Mouse (Mus musculus) myocyte (in vitro differentiated cells): Measurements from ENCODE around the gene Atp1a4. TPM values are rescaled to one million over a fixed set of nuclear protein-coding genes. Genes with fewer than 3 reads are reported as not detected.

Experiments
- H3K27me3 ChIP-seq: one replicate; pipeline ENCODE4 v1.6.1; 2011; ENCODE audit not compliant: control insufficient read depth, insufficient read depth, insufficient read length
- H3K36me3 ChIP-seq: one replicate; pipeline ENCODE4 v1.6.1; 2011; ENCODE audit not compliant: control insufficient read depth, insufficient read depth
- H3K4me2 ChIP-seq: one replicate; pipeline ENCODE4 v1.6.1; 2011; ENCODE audit warnings: low read depth, control low read depth
- H3K4me3 ChIP-seq: one replicate; pipeline ENCODE4 v1.5.1; 2011; ENCODE audit warnings: mild to moderate bottlenecking, control low read depth, moderate library complexity
- H3K79me2 ChIP-seq: one replicate; pipeline ENCODE4 v1.6.1; 2011; ENCODE audit not compliant: control insufficient read depth, insufficient read depth
- H3ac ChIP-seq: one replicate; pipeline ENCODE4 v1.6.1; 2011; ENCODE audit not compliant: control insufficient read depth, insufficient read length
- CEBPB ChIP-seq: IDR thresholded peaks from 2 replicates; pipeline ENCODE4 v1.6.1; 2011; ENCODE audit warnings: mild to moderate bottlenecking, moderate library complexity; ENCODE audit not compliant: poor library complexity, insufficient read depth, severe bottlenecking
- E2F4 ChIP-seq: IDR thresholded peaks from one replicate; pipeline ENCODE4 v1.6.1; 2011; ENCODE audit warnings: mild to moderate bottlenecking, control low read depth, moderate library complexity; ENCODE audit not compliant: insufficient read depth
- MAX ChIP-seq: IDR thresholded peaks from one replicate; pipeline ENCODE4 v1.6.1; 2011; ENCODE audit warnings: low read depth, mild to moderate bottlenecking, control low read depth
- MYOD1 ChIP-seq, 3 experiments: IDR thresholded peaks; one replicate each; pipeline ENCODE4 v1.6.1; 2011; ENCODE audit warnings: control low read depth in 2 of 3, low read depth in 2 of 3, mild to moderate bottlenecking in 2 of 3, moderate library complexity in 1 of 3; ENCODE audit not compliant: insufficient read length in 2 of 3, control insufficient read depth in 1 of 3
- MYOG ChIP-seq, 3 experiments: IDR thresholded peaks; one replicate each; pipeline ENCODE4 v1.6.1; 2011; ENCODE audit warnings: control low read depth in 2 of 3, low read depth in 2 of 3, mild to moderate bottlenecking in 2 of 3; ENCODE audit not compliant: insufficient read length in 2 of 3, control insufficient read depth in 1 of 3, insufficient read depth in 1 of 3
- POLR2A ChIP-seq: IDR thresholded peaks from one replicate; pipeline ENCODE4 v1.6.1; 2011; ENCODE audit warnings: low read depth, mild to moderate bottlenecking, control low read depth, moderate library complexity; ENCODE audit not compliant: insufficient read length
- POLR2AphosphoS2 ChIP-seq: IDR thresholded peaks from one replicate; pipeline ENCODE4 v1.6.1; 2011; ENCODE audit warnings: low read depth, control low read depth; ENCODE audit not compliant: insufficient read length
- REST ChIP-seq: IDR thresholded peaks from one replicate; pipeline ENCODE4 v1.6.1; 2011; ENCODE audit warnings: mild to moderate bottlenecking, control low read depth, moderate library complexity; ENCODE audit not compliant: insufficient read depth, insufficient read length
- SRF ChIP-seq: IDR thresholded peaks from one replicate; pipeline ENCODE4 v1.6.1; 2011; ENCODE audit warnings: low read depth; ENCODE audit not compliant: control insufficient read depth, insufficient read length
- TCF12 ChIP-seq: IDR thresholded peaks from one replicate; pipeline ENCODE4 v1.6.1; 2011; ENCODE audit warnings: mild to moderate bottlenecking, control low read depth; ENCODE audit not compliant: poor library complexity, insufficient read depth, severe bottlenecking
- TCF3 ChIP-seq: IDR thresholded peaks from one replicate; pipeline ENCODE4 v1.6.1; 2011; ENCODE audit warnings: low read depth, control low read depth; ENCODE audit not compliant: insufficient read length
- USF1 ChIP-seq: IDR thresholded peaks from one replicate; pipeline ENCODE4 v1.6.1; 2011; ENCODE audit warnings: low read depth, mild to moderate bottlenecking, control low read depth, moderate library complexity
- polyA plus RNA-seq: library from polyadenylated mRNA; unstranded; fragments of >200 nt; fragmentation: generic; extraction: Trizol; gene quantifications from one replicate; pipeline ENCODE4 v1.2.1, GENCODE M21; 2012; ENCODE audit warnings: missing spikeins

The Atp1a4 gene
- polyA plus RNA-seq, 1 experiment, result 0.06 TPM

GRCm38 (mm10) chr1:172304443-172304842 is 46.2 kb upstream of the Atp1a4 start:
- Histone ChIP-seq H3K4me2 (no peak overlapping the region), H3K4me3 (no peak overlapping the region), H3K79me2 (no peaks in the 10 kb centered on the region), H3ac (no peak overlapping the region), H3K36me3 (no peaks in the 10 kb centered on the region), H3K27me3 (no peaks in the 10 kb centered on the region)
- TF ChIP-seq SRF (no peak), MAX (no peak), TCF12 (no peak), CEBPB (no peak)

DNA sequence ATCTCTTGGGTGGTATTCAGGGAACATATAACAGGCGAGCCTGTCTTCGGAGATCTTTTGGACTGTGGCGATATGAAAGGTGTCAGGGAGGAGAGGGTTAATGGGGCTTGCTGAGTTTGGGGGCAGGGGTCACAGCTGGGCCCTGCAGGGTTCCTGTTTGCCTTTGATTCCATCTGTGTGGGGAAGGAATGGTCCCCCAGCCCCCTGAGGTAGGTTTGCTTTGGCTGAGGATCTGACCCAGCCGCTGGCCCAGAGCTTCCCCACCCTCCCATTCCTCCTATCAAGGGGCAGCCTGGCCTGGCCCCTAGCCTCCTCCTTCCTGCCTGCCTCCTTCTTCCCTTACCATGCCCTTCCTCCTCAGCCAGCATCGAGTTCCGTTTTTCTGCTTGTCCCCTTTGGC is 44.6 kb upstream of the Atp1a4 start:
- Histone ChIP-seq H3K4me2 (no peak overlapping the region), H3K36me3 (no peaks in the 10 kb centered on the region), H3K79me2 (no peaks in the 10 kb centered on the region), H3K4me3 (no peak overlapping the region), H3K27me3 (no peaks in the 10 kb centered on the region), H3ac (no peak overlapping the region)
- TF ChIP-seq USF1, result no peak

DNA sequence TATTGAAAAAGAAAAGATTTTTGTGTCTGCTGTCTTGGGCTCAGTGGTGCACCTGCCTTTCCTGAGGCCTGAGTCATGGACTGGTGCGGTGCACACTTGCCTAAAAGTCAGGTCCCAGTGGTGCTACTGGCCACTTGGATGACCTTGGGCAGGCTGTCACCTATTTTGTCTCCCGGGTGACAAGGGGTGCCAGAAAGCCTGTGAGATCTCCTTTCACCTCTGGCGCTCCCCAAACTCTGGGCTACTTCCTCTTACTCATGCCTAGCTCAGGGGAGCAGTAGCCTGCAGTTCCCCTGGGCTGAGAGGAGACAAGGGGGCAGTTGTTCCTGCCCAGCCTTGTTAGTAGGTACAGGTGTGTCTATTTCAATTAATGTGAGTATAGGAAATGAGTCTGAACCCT is 44.1 kb upstream of the Atp1a4 start:
- H3K4me3 ChIP-seq, result no peak overlapping the region
- no peak overlapping the region for H3ac ChIP-seq
- H3K27me3 ChIP-seq, result no peaks in the 10 kb centered on the region
- H3K4me2 ChIP-seq, result no peak overlapping the region
- H3K36me3 ChIP-seq, result no peaks in the 10 kb centered on the region
- TF ChIP-seq SRF (no peak), MYOG (IDR thresholded peaks at IDR 0.05; ENCODE audit: control insufficient read depth in 1 of 3, insufficient read depth in 1 of 3, insufficient read length in 2 of 3, low read depth in 2 of 3) (no peak), CEBPB (no peak), USF1 (no peak), TCF12 (no peak), MAX (no peak), TCF3 (no peak), MYOD1 (IDR thresholded peaks at IDR 0.05; ENCODE audit: control insufficient read depth in 1 of 3, insufficient read length in 2 of 3, low read depth in 2 of 3) (no peak), POLR2A (no peak)
- no peaks in the 10 kb centered on the region for H3K79me2 ChIP-seq

GRCm38 (mm10) chr1:172301180-172301579 is 43.0 kb upstream of the Atp1a4 start:
- TF ChIP-seq POLR2A (no peak), POLR2AphosphoS2 (no peak), REST (no peak), MAX (no peak), MYOD1 (IDR thresholded peaks at IDR 0.05; ENCODE audit: control insufficient read depth in 1 of 3, insufficient read length in 2 of 3, low read depth in 2 of 3) (no peak), TCF3 (no peak), CEBPB (no peak)
- Histone ChIP-seq H3ac (no peak overlapping the region), H3K79me2 (no peaks in the 10 kb centered on the region), H3K36me3 (no peaks in the 10 kb centered on the region), H3K4me2 (no peak overlapping the region), H3K4me3 (no peak overlapping the region), H3K27me3 (no peaks in the 10 kb centered on the region)

GRCm38 (mm10) chr1:172300247-172300646 is 42.0 kb upstream of the Atp1a4 start:
- H3K4me2 ChIP-seq, result no peak overlapping the region
- H3K36me3 ChIP-seq, result no peaks in the 10 kb centered on the region
- no peak overlapping the region for H3ac ChIP-seq
- H3K27me3 ChIP-seq, result no peaks in the 10 kb centered on the region
- no peaks in the 10 kb centered on the region for H3K79me2 ChIP-seq
- H3K4me3 ChIP-seq, result no peak overlapping the region
- no peak for TF ChIP-seq POLR2A
- TF ChIP-seq E2F4, result no peak
- TF ChIP-seq USF1, result no peak
- no peak for TF ChIP-seq TCF12
- no peak for TF ChIP-seq MYOG (IDR thresholded peaks at IDR 0.05; ENCODE audit: control insufficient read depth in 1 of 3, insufficient read depth in 1 of 3, insufficient read length in 2 of 3, low read depth in 2 of 3)
- no peak for TF ChIP-seq MAX
- TF ChIP-seq CEBPB, result no peak
- no peak for TF ChIP-seq REST
- TF ChIP-seq SRF, result no peak
- TF ChIP-seq POLR2AphosphoS2, result no peak
- no peak for TF ChIP-seq MYOD1 (IDR thresholded peaks at IDR 0.05; ENCODE audit: control insufficient read depth in 1 of 3, insufficient read length in 2 of 3, low read depth in 2 of 3)

DNA sequence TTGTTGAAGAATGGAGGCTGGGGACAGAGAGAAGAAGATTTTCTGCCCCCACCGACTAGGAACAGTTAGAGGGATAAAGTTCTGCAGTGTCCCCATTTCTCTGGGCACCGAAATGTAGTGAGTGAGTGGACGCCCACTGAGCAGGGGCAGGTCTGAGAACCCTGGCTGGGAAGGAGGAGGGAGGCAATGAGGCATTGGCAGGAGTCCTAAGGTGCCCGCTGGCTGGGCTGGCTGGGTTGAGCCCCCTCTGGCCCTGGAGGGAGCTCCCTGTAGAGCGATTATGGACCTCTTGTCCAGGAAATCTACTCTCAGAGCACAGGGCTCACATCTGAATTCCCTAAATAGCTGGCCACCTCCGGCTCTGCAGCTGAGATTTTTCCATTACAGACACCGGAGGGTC is 41.3 kb upstream of the Atp1a4 start:
- no peak overlapping the region for H3K4me2 ChIP-seq
- H3K79me2 ChIP-seq, result no peaks in the 10 kb centered on the region
- H3K36me3 ChIP-seq, result no peaks in the 10 kb centered on the region
- H3K4me3 ChIP-seq, result no peak overlapping the region
- no peaks in the 10 kb centered on the region for H3K27me3 ChIP-seq
- no peak overlapping the region for H3ac ChIP-seq
- TF ChIP-seq CEBPB (no peak), MYOD1 (IDR thresholded peaks at IDR 0.05; ENCODE audit: control insufficient read depth in 1 of 3, insufficient read length in 2 of 3, low read depth in 2 of 3) (no peak), USF1 (no peak), REST (no peak), SRF (no peak), TCF12 (no peak), POLR2AphosphoS2 (no peak)
